Mouse (Mus musculus) monocyte, adult 5-6 weeks (primary cell): Measurements from ENCODE around the gene Bysl. TPM values are rescaled to one million over a fixed set of nuclear protein-coding genes. Genes with fewer than 3 reads are reported as not detected.
"Not testable (repeated sequence)": the region's sequence is repeated elsewhere in the genome, so short reads cannot be mapped to it uniquely, and the experiment has no call there.

ENCODE experiments used
- ATAC-seq: fragments of 153-309, 156-312 bp; replicated peaks from 2 replicates; pipeline ENCODE4 v1.8.0; 2017; ENCODE audit warnings: mild to moderate bottlenecking; ENCODE audit not compliant: low TSS enrichment, insufficient number of reproducible peaks, severe bottlenecking, poor library complexity, low FRiP score
- total RNA-seq: library from RNA; stranded (forward); fragments of 200-1000, 200-491, 200-594 nt; gene quantifications from 3 replicates; pipeline ENCODE4 v1.2.3, GENCODE M21; 2017

The Bysl gene
- total RNA-seq, 1 experiment from 2014 or later, result 8.2 TPM

DNA sequence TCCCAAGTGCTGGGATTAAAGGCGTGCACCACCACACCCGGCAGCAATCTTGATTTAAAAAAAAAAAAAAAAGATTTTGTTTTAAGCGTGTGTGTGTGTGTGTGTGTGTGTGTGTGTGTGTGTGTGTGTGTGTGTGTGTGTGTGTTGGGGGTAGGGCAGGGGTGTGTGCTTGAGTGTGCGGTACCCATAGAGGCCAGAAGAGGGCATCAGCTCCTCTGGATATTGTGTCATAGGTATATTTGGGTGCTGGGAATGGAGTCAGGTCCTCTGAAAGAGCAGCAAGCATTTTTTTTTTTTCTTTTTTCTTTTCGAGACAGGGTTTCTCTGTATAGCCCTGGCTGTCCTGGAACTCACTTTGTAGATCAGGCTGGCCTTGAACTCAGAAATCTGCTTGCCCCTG lies 13.3 kb upstream of the Bysl start:
- not testable (repeated sequence) for ATAC-seq

DNA sequence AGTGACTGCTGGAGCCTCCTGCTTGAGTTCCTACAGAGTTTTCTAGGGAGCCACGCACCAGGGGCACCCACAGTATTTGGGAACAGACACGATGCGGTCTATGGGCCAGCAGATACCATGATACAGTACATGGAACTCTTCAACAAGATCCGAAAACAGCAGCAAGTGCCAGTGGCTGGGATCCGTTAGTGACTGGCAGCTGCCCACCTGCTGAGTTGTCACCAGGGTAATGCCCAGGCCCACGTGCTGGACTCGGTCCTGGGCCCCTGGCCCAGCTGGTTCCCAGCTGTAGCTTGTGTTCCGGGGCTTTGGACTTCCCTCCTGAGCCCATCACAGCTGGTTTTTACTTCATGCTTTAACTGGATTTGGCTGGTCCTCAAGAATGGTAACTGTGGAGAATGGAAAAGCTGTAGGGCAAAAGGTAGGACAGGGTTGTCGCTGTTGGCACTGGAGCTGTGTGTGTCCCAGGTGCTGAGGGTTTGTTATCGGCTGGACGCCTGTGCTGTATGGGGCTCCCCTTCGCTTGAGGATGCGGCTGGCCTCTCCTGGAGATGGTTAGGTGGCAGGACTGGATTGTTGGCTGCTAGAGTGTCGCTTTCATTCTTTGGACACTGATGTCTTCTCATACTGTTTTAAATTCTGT lies 11.7 kb upstream of the Bysl start:
- no peak for ATAC-seq

DNA sequence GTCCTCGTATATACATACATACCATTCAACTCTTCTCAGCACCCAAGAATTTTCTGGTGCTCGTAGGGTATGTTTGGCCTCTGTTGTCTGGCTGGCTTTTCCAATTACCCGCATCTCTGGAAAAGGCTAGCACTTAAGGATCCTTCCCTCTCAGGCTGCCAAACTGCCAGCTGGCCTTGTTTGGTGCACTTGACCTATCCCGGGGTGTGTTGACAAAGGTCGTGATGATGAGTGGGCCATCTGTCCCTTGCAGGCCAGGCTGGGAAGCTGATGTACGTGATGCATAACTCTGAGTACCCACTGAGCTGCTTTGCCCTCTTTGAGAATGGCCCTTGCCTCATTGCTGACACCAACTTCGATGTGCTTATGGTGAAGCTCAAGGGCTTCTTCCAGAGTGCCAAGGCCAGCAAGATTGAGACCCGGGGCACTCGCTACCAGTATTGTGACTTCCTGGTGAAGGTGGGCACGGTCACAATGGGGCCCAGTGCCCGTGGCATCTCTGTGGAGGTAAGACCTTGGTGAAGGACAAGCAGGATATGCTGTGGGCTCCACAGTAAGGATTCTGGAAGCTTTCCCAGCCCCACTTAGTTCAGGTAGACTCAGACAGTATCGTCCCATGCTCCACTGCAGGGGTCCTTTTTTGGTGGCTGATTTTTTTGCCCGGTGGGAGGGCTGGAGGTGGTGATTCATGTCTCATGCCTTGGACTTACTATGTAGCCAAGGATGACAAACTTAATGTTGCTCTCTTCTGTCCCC lies 7.4 kb upstream of the Bysl start:
- no peak for ATAC-seq

DNA sequence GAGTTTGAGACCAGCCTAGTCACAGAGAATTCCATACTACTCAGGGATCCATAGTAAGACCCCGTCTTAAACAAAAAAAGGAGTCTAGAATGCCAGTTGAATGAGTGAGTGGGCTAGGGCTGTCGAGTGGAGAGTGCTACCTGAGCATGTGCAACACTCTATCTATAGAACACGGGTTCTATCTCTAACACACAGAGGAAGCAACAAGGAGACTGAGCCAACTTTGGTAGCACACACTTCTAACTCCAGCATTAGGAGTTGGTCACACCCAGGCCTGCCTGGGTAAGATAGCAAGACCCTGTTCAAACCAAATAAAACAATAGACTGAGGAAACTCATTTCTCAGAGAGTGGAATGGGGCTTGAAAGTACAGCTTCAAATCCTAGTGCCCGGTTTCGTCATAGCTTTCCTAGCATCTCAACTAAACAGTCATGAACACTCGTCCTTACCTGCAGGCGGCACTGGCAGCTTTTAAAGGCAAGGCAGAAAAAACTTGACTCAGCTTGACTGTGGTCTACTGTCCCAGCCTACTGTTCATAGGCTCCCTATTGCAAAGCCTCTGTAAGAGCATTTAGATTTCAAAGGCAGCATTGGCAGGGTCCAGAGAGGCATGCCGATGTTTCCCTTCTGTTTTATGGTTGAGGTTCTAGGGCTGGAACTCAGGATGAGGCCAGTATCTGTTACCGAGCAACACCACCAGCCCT lies 6.5 kb upstream of the Bysl start:
- no peak for ATAC-seq

DNA sequence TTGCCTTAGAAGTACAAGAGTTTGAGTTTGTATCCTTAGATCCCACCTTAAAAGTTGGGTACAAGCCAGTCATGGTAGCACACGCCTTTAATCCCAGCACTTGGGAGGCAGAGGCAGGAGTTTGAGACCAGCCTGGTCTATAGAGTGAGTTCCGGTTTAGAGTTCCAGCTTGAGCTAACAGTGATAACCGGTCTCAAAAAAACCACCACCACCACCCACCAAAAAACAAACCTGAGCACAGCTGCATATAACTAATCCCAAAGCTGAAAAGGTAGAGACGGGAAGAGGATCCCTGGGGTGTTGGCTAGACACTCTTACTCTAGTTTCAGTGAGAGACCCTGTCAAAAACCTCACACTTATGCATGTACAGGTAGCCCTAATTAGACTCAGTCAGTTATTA lies 5.4 kb upstream of the Bysl start:
- ATAC-seq, result no peak

DNA sequence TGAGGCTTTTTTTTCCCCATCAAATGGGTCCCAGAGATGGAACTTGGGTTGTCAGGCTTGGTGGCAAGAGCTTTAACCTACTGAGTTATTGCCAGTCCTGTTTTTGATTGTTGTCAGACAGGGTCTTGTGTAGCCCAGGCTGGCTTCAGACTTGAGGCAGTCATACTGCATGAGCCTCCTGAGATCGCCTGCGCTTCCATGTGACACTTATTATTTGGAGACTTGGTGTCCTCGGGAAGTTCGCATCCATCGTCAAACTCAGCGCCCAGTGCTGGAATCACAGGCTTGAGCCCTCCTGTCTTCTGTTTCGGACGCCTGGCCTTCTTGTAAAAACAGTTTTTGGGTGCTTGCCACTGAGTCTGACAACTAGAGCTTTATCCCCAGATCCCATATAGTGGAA lies 4.8 kb upstream of the Bysl start:
- ATAC-seq, result no peak

DNA sequence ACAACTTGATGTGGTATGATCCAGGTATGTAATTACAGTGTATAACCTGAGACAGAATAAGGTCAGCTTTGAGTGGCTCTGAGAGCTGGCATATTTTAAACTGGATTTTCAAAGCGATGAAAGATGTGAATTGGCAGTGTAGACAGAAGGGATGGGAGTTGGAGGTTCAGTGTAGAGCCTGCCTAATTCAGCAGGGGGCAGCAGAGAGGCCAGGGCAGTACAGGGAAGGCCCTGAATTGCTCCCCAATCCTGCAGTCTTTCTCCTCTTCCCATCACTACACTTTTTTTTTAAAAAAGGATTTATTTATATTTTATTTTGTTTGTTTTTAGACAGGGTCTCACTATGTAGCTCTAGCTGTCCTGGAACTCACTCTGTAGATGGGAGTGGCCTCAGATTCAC lies 2.7 kb upstream of the Bysl start:
- ATAC-seq, result peak; percentile 38; the same call in 1 of the 2 replicates

DNA sequence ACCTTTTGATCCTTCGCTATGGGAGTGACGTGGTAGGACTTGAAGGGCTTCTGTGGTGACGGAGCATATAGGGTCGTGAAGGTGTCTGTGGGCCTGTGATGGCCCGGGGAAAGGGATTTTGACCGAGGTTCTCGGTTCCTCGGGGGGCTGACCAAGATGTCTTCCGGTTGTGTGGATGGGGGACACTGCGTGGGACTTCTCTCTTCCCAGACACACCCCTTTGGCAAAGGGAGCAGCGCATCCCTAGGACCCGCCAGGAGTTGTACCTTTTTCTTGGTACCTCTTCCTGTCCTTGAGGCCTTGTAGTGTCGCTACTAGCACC lies 330 bp upstream of the Bysl start:
- no peak for ATAC-seq

DNA sequence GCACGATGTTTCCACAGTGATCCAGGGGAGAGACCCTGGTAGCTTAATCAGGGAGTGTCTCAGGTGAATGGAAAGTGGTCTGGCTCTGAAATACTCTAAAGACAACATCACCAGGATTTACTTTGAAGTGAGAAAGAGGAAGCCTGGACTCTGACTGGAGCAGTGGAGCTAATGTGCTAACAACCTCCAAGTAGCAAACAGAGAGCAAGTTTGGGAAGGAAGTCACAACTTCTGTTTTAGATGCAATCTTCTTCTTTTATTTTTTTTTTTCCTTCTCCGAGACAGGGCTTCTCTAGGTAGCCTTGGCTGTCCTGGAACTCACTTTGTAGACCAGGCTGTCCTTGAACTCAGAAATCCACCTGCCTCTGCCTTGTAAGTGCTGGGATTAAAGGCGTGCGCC lies 2.1 kb downstream of the Bysl start:
- ATAC-seq, result no peak

DNA sequence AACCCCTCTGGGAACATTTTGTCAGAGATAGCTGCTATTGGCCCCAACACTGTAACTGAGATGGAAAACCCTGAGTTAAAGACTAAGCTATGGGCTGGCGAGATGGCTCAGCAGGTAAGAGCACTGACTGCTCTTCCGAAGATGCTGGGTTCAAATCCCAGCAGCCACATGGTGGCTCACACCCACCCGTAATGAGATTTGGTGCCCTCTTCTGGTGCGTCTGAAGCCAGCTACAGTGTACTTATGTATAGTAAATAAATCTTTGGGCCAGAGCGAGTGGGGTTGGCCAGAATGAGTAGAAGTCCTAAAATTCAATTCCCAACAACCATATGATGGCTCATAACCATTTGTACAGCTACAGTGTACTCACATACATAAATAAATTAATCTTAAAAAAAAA lies 5.1 kb downstream of the Bysl start:
- no peak for ATAC-seq

DNA sequence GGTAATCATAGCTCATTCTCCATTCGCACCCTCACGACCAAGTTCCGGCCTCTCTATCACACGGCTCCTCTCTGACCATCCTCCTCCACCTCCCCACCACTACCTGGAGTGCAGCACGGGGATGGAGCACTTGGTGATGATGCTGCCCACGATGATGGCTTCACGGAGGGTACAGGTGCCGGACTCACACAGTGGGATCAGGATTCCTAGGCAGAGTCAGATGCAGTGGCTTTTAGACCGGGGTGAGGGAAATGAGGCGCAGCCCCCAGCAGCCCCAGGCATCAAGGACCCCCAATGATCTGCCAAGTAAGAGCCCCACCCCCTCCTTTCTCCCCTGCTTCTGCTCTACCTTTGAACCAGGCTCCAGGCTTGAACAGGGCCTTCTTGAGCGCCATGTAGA lies 9.0 kb downstream of the Bysl start:
- no peak for ATAC-seq

DNA sequence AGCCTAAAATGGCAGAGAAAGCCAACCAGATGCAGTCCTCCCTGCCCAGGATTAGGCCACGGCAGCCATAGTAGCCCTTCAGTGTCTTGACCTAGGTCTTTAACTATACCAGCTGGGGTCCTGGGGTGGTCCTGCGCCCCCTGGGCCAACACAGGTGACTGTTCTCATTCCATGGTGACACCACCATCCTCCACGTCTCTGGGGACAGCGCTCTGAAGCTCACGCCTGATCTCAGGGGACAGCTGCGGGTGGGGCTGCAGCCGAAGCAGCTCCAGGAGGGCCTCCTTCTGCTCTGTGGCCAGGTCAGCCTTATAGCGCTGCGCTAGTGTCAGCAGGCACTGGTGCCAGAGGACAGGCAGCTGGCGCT lies 9.9 kb downstream of the Bysl start:
- no peak for ATAC-seq

DNA sequence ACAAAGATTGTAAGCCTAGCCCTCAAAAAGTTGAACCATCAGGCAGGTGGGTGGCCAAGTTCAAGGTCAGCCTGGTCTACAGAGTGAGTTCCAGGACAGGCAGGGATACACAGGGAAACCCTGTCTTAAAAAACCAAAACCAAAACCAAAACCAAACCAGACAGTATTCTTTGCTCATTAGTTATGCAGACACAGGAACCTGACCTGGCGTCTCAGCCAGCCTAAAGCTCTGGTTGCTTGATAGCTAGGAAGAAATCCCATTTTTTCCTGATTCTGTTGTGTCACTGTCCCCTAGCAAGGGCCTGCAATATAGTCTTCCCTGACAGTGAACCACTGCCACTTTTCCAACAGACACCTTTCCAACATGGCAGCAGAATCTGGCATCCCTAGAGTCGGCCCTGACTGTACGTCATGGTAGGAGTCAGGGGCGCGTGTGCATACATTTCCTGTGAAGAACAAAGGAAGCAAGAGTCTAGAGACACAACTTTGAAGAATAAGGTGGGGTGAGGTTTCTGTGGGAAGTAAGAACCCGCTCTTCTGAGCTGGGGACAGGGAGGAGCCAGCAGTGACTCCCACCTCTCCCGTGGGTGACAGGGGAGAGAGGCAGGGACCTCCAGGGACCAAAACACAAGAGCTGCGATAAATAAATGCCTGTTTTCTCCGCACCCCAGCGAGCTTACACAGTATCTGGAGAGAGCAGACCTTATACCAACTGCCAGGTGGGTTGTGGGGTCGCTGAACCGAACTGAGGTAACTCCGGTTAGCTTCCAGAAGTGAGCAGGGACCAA lies 10.5 kb downstream of the Bysl start:
- no peak for ATAC-seq

DNA sequence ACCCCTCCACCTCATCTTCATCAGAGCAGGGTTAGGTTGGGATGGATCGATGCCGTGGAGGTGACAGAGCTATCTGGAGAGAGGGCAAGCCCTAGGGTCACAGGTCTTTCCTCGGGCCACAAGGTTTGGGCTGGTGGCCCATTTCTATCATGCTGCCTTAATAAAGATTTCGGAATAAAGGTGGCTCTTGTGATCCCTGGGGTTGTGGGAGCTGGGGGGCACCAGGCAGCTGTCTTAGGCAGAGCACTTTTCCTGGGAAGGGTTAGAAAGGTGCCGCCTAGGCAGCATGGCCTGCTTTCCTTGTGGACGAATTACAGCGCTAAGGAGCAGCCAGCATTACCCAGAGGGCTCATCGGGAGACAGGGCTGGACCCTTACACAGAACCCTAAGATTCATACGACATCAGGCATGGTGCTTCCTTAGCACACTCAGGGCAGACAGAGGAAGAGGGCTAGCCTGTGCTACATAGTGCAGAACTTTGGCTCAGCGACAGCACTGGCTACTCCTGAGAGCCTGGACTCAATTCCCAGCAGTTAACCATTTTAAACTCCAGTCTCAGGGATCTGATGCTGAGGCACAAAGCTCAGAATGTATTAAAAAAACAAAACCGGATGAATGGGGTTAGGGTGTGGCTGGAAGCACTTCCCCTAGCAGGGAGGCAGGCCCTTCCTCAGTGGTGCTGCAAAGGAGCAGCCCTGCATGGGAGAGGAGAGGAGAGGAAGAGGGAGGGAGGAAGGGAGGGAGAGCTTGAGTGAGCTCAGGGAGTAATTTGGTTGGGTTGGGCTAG lies 11.6 kb downstream of the Bysl start:
- peak; percentile 40 for ATAC-seq

DNA sequence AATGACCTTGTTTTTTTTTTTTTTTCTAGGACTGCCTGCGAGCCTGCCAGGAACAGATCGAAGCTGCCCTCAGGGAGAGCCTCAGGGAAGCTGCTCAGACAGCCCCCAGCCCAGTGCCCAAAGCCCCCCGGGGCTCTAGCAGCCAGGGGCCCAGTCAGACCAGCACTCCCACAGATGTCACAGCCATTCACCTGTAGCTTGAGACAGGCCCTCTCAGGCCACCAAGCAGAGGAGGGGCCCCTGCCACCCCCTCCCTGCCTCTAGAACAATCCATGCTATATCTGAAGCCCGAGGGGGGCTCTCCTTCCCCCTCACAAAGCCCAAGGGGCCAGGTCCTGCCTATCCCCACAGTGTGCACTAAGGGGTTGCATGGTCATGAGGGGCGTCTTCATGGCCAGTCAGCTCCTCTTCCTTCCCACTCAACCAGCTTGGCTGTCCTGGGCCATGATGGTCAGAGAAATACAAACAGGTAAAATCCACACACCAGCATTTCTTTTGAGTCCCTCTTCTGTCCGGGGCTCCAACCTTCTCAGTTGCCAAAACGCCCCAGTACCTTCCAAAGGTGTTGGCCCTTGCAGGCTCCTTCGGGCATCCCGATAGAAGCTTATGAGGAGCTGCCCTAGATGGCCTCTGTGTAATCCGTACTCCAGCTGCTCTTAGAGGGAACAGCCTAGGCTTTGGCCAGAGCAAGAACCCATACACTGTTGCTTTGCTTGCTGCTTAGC lies 12.6 kb downstream of the Bysl start:
- ATAC-seq, result not testable (repeated sequence)

DNA sequence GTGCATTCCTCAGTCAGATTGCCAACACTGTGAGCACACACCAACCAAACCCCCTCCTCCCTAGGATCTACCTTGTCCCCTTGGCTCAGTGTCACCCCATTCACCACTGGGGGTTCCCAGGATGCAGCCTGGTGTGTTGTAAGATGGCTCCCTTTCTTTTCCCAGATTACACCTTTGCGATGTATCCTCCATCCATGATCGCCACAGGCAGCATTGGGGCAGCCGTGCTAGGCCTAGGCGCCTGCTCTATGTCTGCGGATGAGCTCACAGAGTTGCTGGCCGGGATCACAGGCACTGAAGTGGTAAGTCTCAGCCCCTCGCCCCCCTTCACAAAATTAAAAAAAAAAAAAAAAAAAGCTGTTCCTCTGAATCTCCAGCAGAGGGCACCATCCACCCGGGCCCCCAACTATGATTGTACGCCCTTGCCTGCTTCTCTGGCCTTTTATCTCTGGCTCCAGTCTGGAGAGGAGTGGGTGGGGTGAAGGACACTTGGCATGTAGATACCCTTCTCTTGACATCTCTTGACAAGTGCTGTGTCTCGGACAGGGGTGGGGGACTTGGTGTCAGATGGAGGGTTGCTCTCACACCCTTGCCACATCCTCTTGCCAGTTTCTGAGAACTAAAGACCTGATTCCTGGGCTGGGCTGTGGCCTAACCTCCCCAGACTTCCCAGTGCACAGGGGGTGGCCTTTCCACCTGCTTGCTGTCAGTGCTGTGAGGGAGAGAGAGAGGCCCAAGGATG lies 13.3 kb downstream of the Bysl start:
- ATAC-seq, result no peak

DNA sequence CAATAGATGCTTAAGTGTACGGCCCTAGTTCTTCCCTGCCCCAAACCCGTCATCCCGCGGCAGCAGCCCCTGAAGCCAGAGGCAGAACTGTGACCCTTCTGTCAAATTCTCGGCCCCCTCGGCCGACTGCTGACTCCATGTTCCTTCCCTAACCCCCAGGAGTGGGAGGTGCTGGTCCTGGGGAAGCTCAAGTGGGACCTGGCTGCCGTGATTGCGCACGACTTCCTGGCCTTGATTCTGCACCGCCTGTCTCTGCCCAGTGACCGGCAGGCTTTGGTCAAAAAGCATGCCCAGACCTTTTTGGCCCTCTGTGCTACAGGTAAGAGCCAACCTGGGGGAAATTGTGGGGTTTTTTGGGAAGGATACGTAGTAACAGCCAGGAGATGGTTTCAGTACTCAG lies 14.0 kb downstream of the Bysl start:
- ATAC-seq, result no peak

DNA sequence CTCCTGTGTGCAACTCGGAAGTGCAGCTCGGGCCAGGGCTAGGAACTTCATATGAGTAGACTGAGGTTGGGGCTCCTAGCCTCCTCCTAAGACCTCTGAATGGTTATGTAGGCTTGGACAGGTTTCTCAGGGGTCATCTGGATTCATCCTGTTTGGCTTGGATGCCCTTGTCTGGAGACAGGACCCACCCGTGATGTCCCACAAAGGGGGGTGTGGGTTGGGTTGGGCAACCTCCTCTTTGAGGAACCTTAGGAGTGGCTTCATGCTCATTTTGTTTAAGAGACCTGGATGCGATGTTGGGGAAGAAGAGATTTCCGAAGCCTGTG lies 14.5 kb downstream of the Bysl start:
- ATAC-seq, result no peak
